Mouse (Mus musculus): ENCODE results near the gene Hey2. TPM values are rescaled to one million over a fixed set of nuclear protein-coding genes. Genes with fewer than 3 reads are reported as not detected.

Hey2 gene
- total RNA-seq, 1 experiment from 2014 or later, result not detected

GRCm38 (mm10) chr10:30796469-30797261 lies 45.9 kb downstream of the Hey2 start:
- peak; percentile 72 for ATAC-seq (replicated peaks; ENCODE audit: low read depth, poor library complexity, severe bottlenecking)

- no peak for ATAC-seq (replicated peaks; ENCODE audit: low read depth, poor library complexity, severe bottlenecking)
Measured at GRCm38 (mm10) chr10:30791016-30791415, 51.6 kb downstream of the Hey2 start.

DNA sequence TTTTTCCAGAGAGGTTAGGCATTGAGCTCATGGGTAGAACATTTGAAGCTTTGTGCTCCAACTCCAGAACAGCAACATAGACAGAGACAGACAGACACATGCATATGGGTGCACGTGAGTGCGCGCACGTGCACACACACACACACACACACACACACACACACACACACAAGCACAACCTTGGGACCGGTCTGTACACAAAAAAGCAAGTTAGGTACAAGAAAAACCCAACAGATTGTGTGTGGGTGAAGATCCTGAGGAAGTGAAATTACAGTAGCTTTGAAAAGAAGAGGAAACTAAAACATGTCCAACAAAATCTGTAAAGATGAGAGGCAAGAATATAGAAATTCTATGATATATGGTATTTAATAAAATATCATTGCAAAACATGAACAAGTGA lies 53.1 kb downstream of the Hey2 start:
- no peak for ATAC-seq (replicated peaks; ENCODE audit: low read depth, poor library complexity, severe bottlenecking)

- no peak for ATAC-seq (replicated peaks; ENCODE audit: low read depth, poor library complexity, severe bottlenecking)
Measured at GRCm38 (mm10) chr10:30788340-30788721, 54.3 kb downstream of the Hey2 start.

GRCm38 (mm10) chr10:30787684-30788339 lies 54.8 kb downstream of the Hey2 start:
- ATAC-seq (replicated peaks; ENCODE audit: low read depth, poor library complexity, severe bottlenecking), result peak; percentile 79

DNA sequence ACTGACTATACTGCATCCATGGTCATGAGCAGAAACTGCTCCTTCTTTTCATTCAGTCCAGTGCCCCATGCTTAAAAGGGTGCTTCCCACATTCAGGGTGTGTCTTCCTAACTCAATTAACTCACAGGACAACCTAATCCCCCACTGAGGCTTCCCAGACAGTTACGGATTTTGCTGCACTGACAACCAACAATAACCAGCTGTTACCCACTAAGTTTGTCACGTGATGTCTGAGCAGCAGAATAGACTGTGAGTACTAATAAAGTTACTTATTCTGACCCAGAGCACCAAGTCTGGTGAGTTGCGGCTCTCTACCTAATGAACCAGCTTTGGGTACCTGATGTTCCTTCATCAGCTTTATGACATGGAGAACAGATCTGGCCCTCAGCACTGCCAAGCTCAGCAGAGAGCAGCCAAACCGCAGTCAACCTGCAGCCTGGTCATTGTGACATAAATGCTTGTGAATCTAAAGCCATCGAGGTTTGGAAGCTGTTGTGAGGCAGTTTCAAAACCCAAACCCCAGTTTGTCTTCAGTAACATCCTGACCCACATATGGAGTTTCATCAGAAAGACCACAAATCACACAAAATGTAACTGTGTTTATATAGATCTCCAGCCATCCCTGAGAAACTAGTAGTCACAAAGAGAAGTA lies 56.4 kb downstream of the Hey2 start:
- ATAC-seq (replicated peaks; ENCODE audit: low read depth, poor library complexity, severe bottlenecking), result peak; percentile 62

Other genes with a start within 250 kb of the Hey2 start
- 27.5 and 31.3 TPM in 2 replicates for gene Trmt11, start 242.1 kb downstream of the Hey2 start, total RNA-seq (2017)
- gene Hint3, start 213.2 kb downstream of the Hey2 start, total RNA-seq (2017), result 11.3 and 12.3 TPM in 2 replicates
- gene Ncoa7, start 39.5 kb downstream of the Hey2 start, total RNA-seq (2017), result 28.8 and 45.0 TPM in 2 replicates